ENCODE assay signal across 8 mouse cellular contexts in genomic region chr2:25265897-25266656, GRCm38 (mm10). TPM values are rescaled to one million over a fixed set of nuclear protein-coding genes. Genes with fewer than 3 reads are reported as not detected.
DNase-seq lines count a peak whose midpoint lies in the region; ATAC-seq and TF ChIP-seq lines count a peak whose summit lies in the region.

No protein-coding gene starts in this region.

- 74% methylated on average over 6 of the region's 6 CpGs for WGBS in embryonic facial prominence, embryonic 12.5 days
- 64% methylated on average over 6 of the region's 6 CpGs for WGBS in hindbrain, embryonic 14.5 days
- WGBS in liver, postnatal 0 days (ENCODE audit: insufficient replicate concordance): 46% methylated on average over 6 of the region's 6 CpGs

- TF ChIP-seq EP300 in liver, postnatal 0 days (IDR thresholded peaks at IDR 0.05; ENCODE audit: low read depth): no peak

- no peak for ATAC-seq in embryonic facial prominence, embryonic 12.5 days (ENCODE audit: insufficient number of reproducible peaks, insufficient read depth, low FRiP score, low TSS enrichment)
- ATAC-seq in hindbrain, embryonic 14.5 days (ENCODE audit: low FRiP score): no peak
- ATAC-seq in liver, postnatal 0 days: peak; percentile 13

- H3K4me2 ChIP-seq in embryonic facial prominence, embryonic 12.5 days (replicated peaks): 0 out of 2 replicates have a peak overlapping the region, but pooled peaks have one; percentile 3
- peak overlapping the region; percentile 100 for H3K4me2 ChIP-seq in hindbrain, embryonic 14.5 days (replicated peaks)
- peak overlapping the region; percentile 93 for H3K4me2 ChIP-seq in liver, postnatal 0 days (ENCODE audit: low read depth, low read length)

- no peak overlapping the region for H3K4me3 ChIP-seq in embryonic facial prominence, embryonic 12.5 days
- peak overlapping the region; percentile 18 for H3K4me3 ChIP-seq in hindbrain, embryonic 14.5 days (replicated peaks; ENCODE audit: low read length)
- peak overlapping the region; percentile 21 for H3K4me3 ChIP-seq in liver, postnatal 0 days (ENCODE audit: low read depth, low read length)

- peaks cover 40% of the 10 kb centered on the region for H3K4me1 ChIP-seq in embryonic facial prominence, embryonic 12.5 days
- H3K4me1 ChIP-seq in hindbrain, embryonic 14.5 days (replicated peaks; ENCODE audit: control insufficient read depth, insufficient read depth, low read length): peaks cover 48% of the 10 kb centered on the region
- peaks cover 60% of the 10 kb centered on the region for H3K4me1 ChIP-seq in liver, postnatal 0 days (ENCODE audit: insufficient read depth)

- H3K27ac ChIP-seq in embryonic facial prominence, embryonic 12.5 days: no peak overlapping the region
- peak overlapping the region; percentile 65 for H3K27ac ChIP-seq in hindbrain, embryonic 14.5 days
- H3K27ac ChIP-seq in liver, postnatal 0 days (ENCODE audit: low read depth): peak overlapping the region; percentile 84

- DNase-seq in urinary bladder, adult 2 months (ENCODE audit: low spot score): peak; percentile 48
- no peak for DNase-seq in urinary bladder, postnatal 10 days (ENCODE audit: low spot score)
- no peak for DNase-seq in hindbrain, embryonic 14.5 days (ENCODE audit: low spot score)
- DNase-seq in liver, postnatal 0 days: no peak
- DNase-seq in ovary, postnatal 10 days (ENCODE audit: low spot score): no peak
- no peak for DNase-seq in T-cell, adult 2 months (ENCODE audit: low spot score)
- no peak for DNase-seq in spleen, postnatal 4 days (ENCODE audit: low spot score in 2 of 2)

- no peak overlapping the region for H3K9ac ChIP-seq in embryonic facial prominence, embryonic 12.5 days
- peak overlapping the region; percentile 44 for H3K9ac ChIP-seq in hindbrain, embryonic 14.5 days
- H3K9ac ChIP-seq in liver, postnatal 0 days (replicated peaks): peak overlapping the region; percentile 63

- TF ChIP-seq CTCF in liver, postnatal 0 days (IDR thresholded peaks at IDR 0.05; ENCODE audit: low read depth): no peak

- H3K27me3 ChIP-seq in embryonic facial prominence, embryonic 12.5 days: peaks cover 23% of the 10 kb centered on the region
- H3K27me3 ChIP-seq in hindbrain, embryonic 14.5 days (ENCODE audit: control insufficient read depth, insufficient read depth, low read length): 0 out of 2 replicates have a peak, but pooled peaks cover 6% of the 10 kb centered on the region
- no peaks in the 10 kb centered on the region for H3K27me3 ChIP-seq in liver, postnatal 0 days (ENCODE audit: insufficient read depth, low read length)

- no peaks in the 10 kb centered on the region for H3K9me3 ChIP-seq in embryonic facial prominence, embryonic 12.5 days
- H3K9me3 ChIP-seq in hindbrain, embryonic 14.5 days (ENCODE audit: control insufficient read depth, low read length): no peaks in the 10 kb centered on the region
- no peaks in the 10 kb centered on the region for H3K9me3 ChIP-seq in liver, postnatal 0 days (ENCODE audit: low read length)

- peaks cover 32% of the 10 kb centered on the region for H3K36me3 ChIP-seq in embryonic facial prominence, embryonic 12.5 days
- H3K36me3 ChIP-seq in hindbrain, embryonic 14.5 days (replicated peaks; ENCODE audit: control insufficient read depth, insufficient read depth): peaks cover 31% of the 10 kb centered on the region
- peaks cover 19% of the 10 kb centered on the region for H3K36me3 ChIP-seq in liver, postnatal 0 days (replicated peaks; ENCODE audit: insufficient read depth, low read length)

RNA-seq across cellular contexts. Expression of gene Tprn, which starts 3.7 kb away (rescaled TPM):
- polyA plus RNA-seq in urinary bladder, adult 2 months (2012; rRNA removed): 8.0 and 13.6 TPM in 2 replicates
- polyA plus RNA-seq in embryonic facial prominence, embryonic 12.5 days (2016; fragmentation: Nextera tagmentation; extraction: Ambion mirVana): 9.7 TPM in 2 replicates
- 13.4 and 14.7 TPM in 2 replicates for polyA plus RNA-seq in hindbrain, embryonic 14.5 days (2014; fragmentation: Nextera tagmentation; extraction: Ambion mirVana)
- 5.3 TPM in 2 replicates for polyA plus RNA-seq in liver, postnatal 0 days (2015; fragmentation: Nextera tagmentation; extraction: Ambion mirVana)

RNA-seq across cellular contexts. Expression of gene Ssna1, which starts 6.2 kb away (rescaled TPM):
- polyA plus RNA-seq in urinary bladder, adult 2 months (2012; rRNA removed): 58.8 and 84.8 TPM in 2 replicates
- 218 and 231 TPM in 2 replicates for polyA plus RNA-seq in embryonic facial prominence, embryonic 12.5 days (2016; fragmentation: Nextera tagmentation; extraction: Ambion mirVana)
- polyA plus RNA-seq in hindbrain, embryonic 14.5 days (2014; fragmentation: Nextera tagmentation; extraction: Ambion mirVana): 175 and 190 TPM in 2 replicates
- polyA plus RNA-seq in liver, postnatal 0 days (2015; fragmentation: Nextera tagmentation; extraction: Ambion mirVana): 77.2 and 81.7 TPM in 2 replicates

RNA-seq across cellular contexts. Expression of gene Anapc2, which starts 6.2 kb away (rescaled TPM):
- polyA plus RNA-seq in urinary bladder, adult 2 months (2012; rRNA removed): 84.5 and 88.3 TPM in 2 replicates
- polyA plus RNA-seq in embryonic facial prominence, embryonic 12.5 days (2016; fragmentation: Nextera tagmentation; extraction: Ambion mirVana): 154 and 155 TPM in 2 replicates
- 113 and 114 TPM in 2 replicates for polyA plus RNA-seq in hindbrain, embryonic 14.5 days (2014; fragmentation: Nextera tagmentation; extraction: Ambion mirVana)
- polyA plus RNA-seq in liver, postnatal 0 days (2015; fragmentation: Nextera tagmentation; extraction: Ambion mirVana): 19.8 and 22.8 TPM in 2 replicates

RNA-seq across cellular contexts. Expression of gene Tmem203, which starts 10.8 kb away (rescaled TPM):
- 30.7 and 34.2 TPM in 2 replicates for polyA plus RNA-seq in urinary bladder, adult 2 months (2012; rRNA removed)
- 21.6 and 23.6 TPM in 2 replicates for polyA plus RNA-seq in embryonic facial prominence, embryonic 12.5 days (2016; fragmentation: Nextera tagmentation; extraction: Ambion mirVana)
- polyA plus RNA-seq in hindbrain, embryonic 14.5 days (2014; fragmentation: Nextera tagmentation; extraction: Ambion mirVana): 9.8 and 12.5 TPM in 2 replicates
- 34.0 and 37.1 TPM in 2 replicates for polyA plus RNA-seq in liver, postnatal 0 days (2015; fragmentation: Nextera tagmentation; extraction: Ambion mirVana)

RNA-seq across cellular contexts. Expression of gene AL732309.1, which starts 19.4 kb away (rescaled TPM):
- 21.0 and 23.8 TPM in 2 replicates for polyA plus RNA-seq in urinary bladder, adult 2 months (2012; rRNA removed)
- polyA plus RNA-seq in embryonic facial prominence, embryonic 12.5 days (2016; fragmentation: Nextera tagmentation; extraction: Ambion mirVana): 3.8 and 4.2 TPM in 2 replicates
- 2.9 and 5.3 TPM in 2 replicates for polyA plus RNA-seq in hindbrain, embryonic 14.5 days (2014; fragmentation: Nextera tagmentation; extraction: Ambion mirVana)
- polyA plus RNA-seq in liver, postnatal 0 days (2015; fragmentation: Nextera tagmentation; extraction: Ambion mirVana): 1.2 and 1.4 TPM in 2 replicates

Comparison
In these comparisons a context has a peak if more than half of its experiments do, and no peak if none do; other contexts are left out.
1. H3K4me2 ChIP-seq: peak in every context shown above with its lines; median percentile 100 in hindbrain, embryonic 14.5 days; 93 in liver, postnatal 0 days; 3 in embryonic facial prominence, embryonic 12.5 days.